Mouse (Mus musculus) midbrain, embryonic 15.5 days (tissue): ENCODE measurements around the gene Ifitm1. TPM values are rescaled to one million over a fixed set of nuclear protein-coding genes. Genes with fewer than 3 reads are reported as not detected.
"Not testable (repeated sequence)": the region's sequence is repeated elsewhere in the genome, so short reads cannot be mapped to it uniquely, and the experiment has no call there.

Source experiments
- ATAC-seq: fragments of 200-750 bp; cut with Nextera tagmentation; replicated peaks from 2 replicates; pipeline ENCODE4 v1.8.0; 2017; ENCODE audit warnings: moderate TSS enrichment
- H3K27ac ChIP-seq: fragments of 300-500 bp; sonication (generic); 2 replicates; pipeline ENCODE4 v1.5.1; 2015; ENCODE audit warnings: mild to moderate bottlenecking, inconsistent platforms
- H3K27me3 ChIP-seq: fragments of 300-500 bp; sonication (generic); replicated peaks from 2 replicates; pipeline ENCODE4 v1.6.1; 2015; ENCODE audit warnings: inconsistent platforms
- H3K36me3 ChIP-seq: fragments of 300-500 bp; sonication (generic); replicated peaks from 2 replicates; pipeline ENCODE4 v1.6.1; 2015; ENCODE audit warnings: inconsistent platforms
- H3K4me1 ChIP-seq: fragments of 300-500 bp; sonication (generic); 2 replicates; pipeline ENCODE4 v1.6.1; 2015; ENCODE audit warnings: inconsistent platforms
- H3K4me2 ChIP-seq: fragments of 300-500 bp; sonication (generic); 2 replicates; pipeline ENCODE4 v1.6.1; 2015; ENCODE audit warnings: inconsistent platforms, mild to moderate bottlenecking, moderate library complexity
- H3K4me3 ChIP-seq: fragments of 300-500 bp; sonication (generic); 2 replicates; pipeline ENCODE4 v1.5.1; 2015; ENCODE audit warnings: mild to moderate bottlenecking, inconsistent platforms
- H3K9ac ChIP-seq: fragments of 300-500 bp; sonication (generic); 2 replicates; pipeline ENCODE4 v1.6.1; 2015; ENCODE audit warnings: mild to moderate bottlenecking, inconsistent platforms
- H3K9me3 ChIP-seq: fragments of 300-500 bp; sonication (generic); 2 replicates; pipeline ENCODE4 v1.6.1; 2016; ENCODE audit warnings: inconsistent platforms
- WGBS: fragments of 180-500 bp; shearing (Covaris S2); methylation state at CpG from one replicate; pipeline ENCODE4 v1.1.7; 2015; ENCODE audit warnings: mixed read lengths; 5-methylcytosine and 5-hydroxymethylcytosine counted together
- polyA plus RNA-seq: library from polyadenylated mRNA; unstranded; fragments of >200 nt; fragmentation: Nextera tagmentation; extraction: Ambion mirVana; gene quantifications from 2 replicates; pipeline ENCODE4 v1.2.1, GENCODE M21; 2015

Ifitm1 gene
- polyA plus RNA-seq, 1 experiment from 2014 or later: 14.9 TPM

- H3K27me3 ChIP-seq, H3K9ac ChIP-seq, H3K9me3 ChIP-seq, H3K27ac ChIP-seq, H3K4me3 ChIP-seq, H3K36me3 ChIP-seq, H3K4me2 ChIP-seq, ATAC-seq, H3K4me1 ChIP-seq: not testable (repeated sequence)
- 19% methylated on average over 3 of the region's 3 CpGs for whole genome bisulfite sequencing
Observed at GRCm38 (mm10) chr7:140968710-140969109, 1.7 kb downstream of the Ifitm1 start.

- no peak for ATAC-seq
- WGBS: 52% methylated on average over 7 of the region's 7 CpGs
- Histone ChIP-seq H3K9ac (no peak overlapping the region), H3K9me3 (no peaks in the 10 kb centered on the region), H3K27ac (no peak overlapping the region), H3K4me2 (no peak overlapping the region), H3K4me3 (no peak overlapping the region), H3K4me1 (peaks cover 4% of the 10 kb centered on the region; the same call in 1 of the 2 replicates), H3K36me3 (no peaks in the 10 kb centered on the region), H3K27me3 (0 out of 2 replicates have a peak, but pooled peaks cover 3% of the 10 kb centered on the region)
Observed at GRCm38 (mm10) chr7:140970931-140971330, 3.9 kb downstream of the Ifitm1 start.

DNA sequence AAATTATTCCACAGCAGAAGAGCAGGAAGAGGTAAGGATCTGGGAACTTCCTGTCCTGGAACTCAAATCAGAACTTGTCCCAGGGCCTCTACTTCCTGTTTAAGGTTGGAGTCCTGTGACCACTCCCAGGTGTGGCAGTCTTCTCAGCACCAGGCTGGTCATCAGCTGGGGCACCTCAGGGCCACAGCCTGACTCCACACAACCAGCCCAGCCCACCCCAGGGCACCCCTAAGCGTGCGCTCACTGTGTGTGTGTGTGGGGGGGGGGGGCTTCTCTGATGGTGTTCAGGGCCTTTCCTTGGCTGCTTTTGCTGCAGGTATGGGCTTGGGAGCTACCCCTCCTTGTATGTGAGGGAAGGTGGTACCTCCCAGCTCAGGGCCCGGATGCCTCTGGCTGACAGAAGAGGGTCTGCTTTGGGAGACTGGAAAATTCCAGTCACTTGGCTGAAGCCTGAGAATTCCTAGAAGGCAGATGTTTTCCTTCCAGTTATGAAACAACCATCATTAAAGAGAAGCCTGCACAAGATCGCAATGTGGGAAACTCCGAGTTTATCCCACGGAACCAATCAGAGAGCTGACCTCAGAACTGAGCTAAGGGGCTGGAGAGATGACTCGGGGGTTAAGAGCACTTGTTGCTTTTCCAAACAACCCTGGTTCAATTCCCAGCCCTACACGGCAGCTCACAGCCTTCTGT, 4.6 kb downstream of the Ifitm1 start:
- Histone ChIP-seq H3K9me3 (no peaks in the 10 kb centered on the region), H3K27ac (no peak overlapping the region), H3K4me3 (no peak overlapping the region), H3K27me3 (0 out of 2 replicates have a peak, but pooled peaks cover 3% of the 10 kb centered on the region), H3K4me2 (no peak overlapping the region), H3K4me1 (peaks cover 4% of the 10 kb centered on the region; the same call in 1 of the 2 replicates), H3K36me3 (no peaks in the 10 kb centered on the region), H3K9ac (no peak overlapping the region)
- 87% methylated on average over 8 of the region's 8 CpGs for WGBS
- no peak for ATAC-seq

DNA sequence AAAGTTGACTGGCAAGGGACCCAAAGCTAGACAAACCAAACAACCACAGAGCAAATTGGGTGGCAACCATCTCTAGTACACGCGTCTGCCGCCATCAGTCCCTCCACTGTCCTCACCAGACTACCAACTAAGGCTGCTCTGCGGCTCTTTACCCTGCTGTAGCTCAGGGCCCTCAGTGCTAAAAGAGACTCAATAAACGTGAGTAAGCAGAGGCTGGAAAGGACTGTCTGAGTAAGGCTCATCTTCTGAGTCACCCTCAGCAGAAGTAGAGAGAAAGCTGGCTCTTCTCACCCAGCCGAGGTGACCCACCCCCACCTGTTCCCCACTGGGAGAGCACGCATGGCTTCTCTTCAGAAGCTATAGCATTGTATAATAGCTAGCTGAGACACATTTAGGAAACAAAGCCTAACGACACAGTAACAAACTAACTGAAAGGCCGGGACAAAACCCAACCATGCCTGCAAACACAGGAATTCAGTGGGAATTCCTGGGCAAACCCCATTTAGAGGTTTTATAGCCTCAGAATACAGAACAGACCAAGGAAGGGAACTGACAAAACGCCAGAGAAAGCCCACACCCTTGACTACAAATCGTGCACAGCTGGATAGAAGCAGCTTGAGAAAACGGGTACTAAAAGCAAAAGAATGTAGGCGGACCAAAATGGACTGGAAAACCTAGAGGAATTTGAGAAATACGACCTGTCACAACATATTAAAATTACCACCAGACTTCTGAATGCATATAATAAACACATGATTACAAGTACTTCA, 6.6 kb downstream of the Ifitm1 start:
- no peaks in the 10 kb centered on the region for H3K9me3 ChIP-seq
- no peak for ATAC-seq
- H3K4me1 ChIP-seq: peaks cover 4% of the 10 kb centered on the region; the same call in 1 of the 2 replicates
- no peak overlapping the region for H3K4me3 ChIP-seq
- no peaks in the 10 kb centered on the region for H3K36me3 ChIP-seq
- H3K9ac ChIP-seq: no peak overlapping the region
- 0 out of 2 replicates have a peak, but pooled peaks cover 3% of the 10 kb centered on the region for H3K27me3 ChIP-seq
- WGBS: 29% methylated on average over 14 of the region's 14 CpGs
- H3K27ac ChIP-seq: no peak overlapping the region
- no peak overlapping the region for H3K4me2 ChIP-seq

- peaks cover 4% of the 10 kb centered on the region; the same call in 1 of the 2 replicates for H3K4me1 ChIP-seq
- no peak overlapping the region for H3K4me3 ChIP-seq
- H3K27me3 ChIP-seq: 0 out of 2 replicates have a peak, but pooled peaks cover 3% of the 10 kb centered on the region
- no peak overlapping the region for H3K4me2 ChIP-seq
- 11% methylated on average over 9 of the region's 9 CpGs for WGBS
- H3K27ac ChIP-seq: no peak overlapping the region
- no peaks in the 10 kb centered on the region for H3K9me3 ChIP-seq
- no peak for ATAC-seq
- H3K9ac ChIP-seq: no peak overlapping the region
- H3K36me3 ChIP-seq: no peaks in the 10 kb centered on the region
Observed at GRCm38 (mm10) chr7:140974940-140975339, 7.9 kb downstream of the Ifitm1 start.

- H3K36me3 ChIP-seq: no peaks in the 10 kb centered on the region
- H3K9ac ChIP-seq: no peak overlapping the region
- no peak for ATAC-seq
- WGBS: 27% methylated on average over 3 of the region's 3 CpGs
- H3K4me2 ChIP-seq: no peak overlapping the region
- peaks cover 4% of the 10 kb centered on the region; the same call in 1 of the 2 replicates for H3K4me1 ChIP-seq
- H3K27me3 ChIP-seq: 0 out of 2 replicates have a peak, but pooled peaks cover 3% of the 10 kb centered on the region
- H3K27ac ChIP-seq: no peak overlapping the region
- no peak overlapping the region for H3K4me3 ChIP-seq
- H3K9me3 ChIP-seq: no peaks in the 10 kb centered on the region
Observed at GRCm38 (mm10) chr7:140975465-140975864, 8.4 kb downstream of the Ifitm1 start.

DNA sequence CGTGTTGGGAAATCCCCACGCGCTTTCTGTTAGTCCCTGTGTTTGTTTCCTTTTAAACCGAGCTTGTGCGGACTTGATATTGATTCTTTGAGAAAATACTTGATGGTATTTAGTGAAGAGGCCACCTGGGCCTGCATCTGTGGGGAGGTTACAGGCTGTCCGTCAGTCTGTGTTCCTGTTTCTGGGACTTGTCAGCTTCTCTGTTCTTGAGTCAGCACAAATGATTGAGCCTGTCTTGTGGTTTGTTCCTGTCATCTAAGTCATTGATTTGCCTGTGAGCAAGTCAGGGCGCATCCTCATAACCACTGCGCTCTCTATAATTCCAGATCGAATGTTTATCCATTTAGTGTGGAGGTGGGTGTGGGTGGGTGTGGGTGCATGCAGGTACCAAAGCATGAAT, 9.7 kb downstream of the Ifitm1 start:
- 91% methylated on average over 9 of the region's 9 CpGs for WGBS

DNA sequence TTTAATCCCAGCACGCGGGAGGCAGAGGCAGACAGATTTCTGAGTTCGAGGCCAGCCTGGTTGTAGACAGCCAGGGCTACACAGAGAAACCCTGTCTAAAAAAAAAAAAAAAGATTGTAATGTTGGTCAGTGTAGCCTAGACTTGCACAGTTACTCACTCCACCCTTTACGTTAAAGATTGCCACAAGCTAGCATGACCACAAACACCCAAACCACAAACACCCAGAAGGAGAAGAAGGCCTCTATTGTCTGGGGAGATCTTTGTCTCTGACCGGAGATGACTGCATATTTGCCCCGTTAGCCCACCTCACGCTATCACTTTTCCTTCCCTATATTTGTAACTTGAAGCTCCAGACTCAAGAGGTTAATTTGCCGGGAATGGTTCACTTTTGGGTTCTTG, 14.7 kb downstream of the Ifitm1 start:
- Histone ChIP-seq H3K9me3 (no peaks in the 10 kb centered on the region), H3K4me3 (no peak overlapping the region), H3K27me3 (no peaks in the 10 kb centered on the region), H3K27ac (no peak overlapping the region), H3K9ac (no peak overlapping the region), H3K4me2 (no peak overlapping the region), H3K36me3 (no peaks in the 10 kb centered on the region), H3K4me1 (no peaks in the 10 kb centered on the region)
- no peak for ATAC-seq
- WGBS: 94% methylated on average over 8 of the region's 8 CpGs

More for the DNA sequence above, 9.7 kb downstream of the Ifitm1 start:
- ATAC-seq, H3K27me3 ChIP-seq, H3K27ac ChIP-seq, H3K36me3 ChIP-seq, H3K9me3 ChIP-seq, H3K4me3 ChIP-seq, H3K4me2 ChIP-seq, H3K9ac ChIP-seq, H3K4me1 ChIP-seq: not testable (repeated sequence)

- Histone ChIP-seq H3K4me1 (no peaks in the 10 kb centered on the region), H3K36me3 (no peaks in the 10 kb centered on the region), H3K27ac (no peak overlapping the region), H3K4me2 (no peak overlapping the region), H3K9ac (no peak overlapping the region), H3K4me3 (no peak overlapping the region), H3K27me3 (no peaks in the 10 kb centered on the region), H3K9me3 (no peaks in the 10 kb centered on the region)
- ATAC-seq: no peak
- whole genome bisulfite sequencing: 93% methylated on average over 7 of the region's 7 CpGs
Observed at GRCm38 (mm10) chr7:140982971-140983370, 15.9 kb downstream of the Ifitm1 start.

DNA sequence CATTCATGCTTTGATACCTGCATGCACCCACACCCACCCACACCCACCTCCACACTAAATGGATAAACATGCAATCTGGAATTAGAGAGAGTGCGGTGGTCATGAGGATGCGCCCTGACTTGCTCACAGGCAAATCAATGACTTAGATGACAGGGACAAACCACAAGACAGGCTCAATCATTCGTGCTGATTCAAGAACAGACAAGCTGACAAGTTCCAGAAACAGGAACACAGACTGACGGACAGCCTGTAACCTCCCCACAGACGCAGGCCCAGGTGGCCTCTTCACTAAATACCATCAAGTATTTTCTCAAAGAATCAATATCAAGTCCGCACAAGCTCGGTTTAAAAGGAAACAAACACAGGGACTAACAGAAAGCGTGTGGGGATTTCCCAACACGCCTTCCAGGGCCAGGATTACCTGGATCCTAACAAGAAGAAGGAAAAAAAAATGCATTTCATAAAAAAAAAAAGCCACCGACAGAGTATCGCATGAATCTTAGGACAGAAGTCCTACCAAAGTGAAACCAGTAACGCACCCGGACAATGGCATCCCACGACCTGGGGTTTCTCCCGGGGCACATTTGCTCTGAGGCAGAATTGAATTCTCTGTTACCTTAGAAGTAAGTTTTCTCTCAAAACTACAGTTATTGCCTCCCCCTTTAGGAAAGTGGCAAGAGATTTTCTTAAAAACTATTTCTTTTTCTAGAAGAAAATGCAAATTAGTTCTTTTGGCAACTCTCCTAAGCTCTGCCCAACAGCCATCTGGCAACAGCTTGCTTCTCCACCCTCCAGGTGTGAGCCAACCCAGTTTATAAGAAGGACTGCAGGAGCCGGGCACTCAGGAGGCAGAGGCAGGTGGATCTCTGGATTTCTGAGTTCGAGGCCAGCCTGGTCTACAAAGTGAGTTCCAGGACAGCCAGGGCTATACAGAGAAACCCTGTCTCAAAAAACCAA, 20.4 kb downstream of the Ifitm1 start:
- no peaks in the 10 kb centered on the region for H3K4me1 ChIP-seq
- WGBS: 94% methylated on average over 17 of the region's 17 CpGs
- no peaks in the 10 kb centered on the region for H3K9me3 ChIP-seq
- no peak overlapping the region for H3K4me2 ChIP-seq
- H3K36me3 ChIP-seq: no peaks in the 10 kb centered on the region
- no peak overlapping the region for H3K27ac ChIP-seq
- no peak overlapping the region for H3K9ac ChIP-seq
- H3K4me3 ChIP-seq: no peak overlapping the region
- H3K27me3 ChIP-seq: no peaks in the 10 kb centered on the region
- no peak for ATAC-seq

- H3K36me3 ChIP-seq: no peaks in the 10 kb centered on the region
- no peak overlapping the region for H3K4me2 ChIP-seq
- 82% methylated on average over 4 of the region's 4 CpGs for WGBS
- H3K9ac ChIP-seq: no peak overlapping the region
- H3K4me1 ChIP-seq: no peaks in the 10 kb centered on the region
- no peaks in the 10 kb centered on the region for H3K27me3 ChIP-seq
- no peaks in the 10 kb centered on the region for H3K9me3 ChIP-seq
- H3K27ac ChIP-seq: no peak overlapping the region
- H3K4me3 ChIP-seq: no peak overlapping the region
- no peak for ATAC-seq
Observed at GRCm38 (mm10) chr7:140989022-140989421, 22.0 kb downstream of the Ifitm1 start.

DNA sequence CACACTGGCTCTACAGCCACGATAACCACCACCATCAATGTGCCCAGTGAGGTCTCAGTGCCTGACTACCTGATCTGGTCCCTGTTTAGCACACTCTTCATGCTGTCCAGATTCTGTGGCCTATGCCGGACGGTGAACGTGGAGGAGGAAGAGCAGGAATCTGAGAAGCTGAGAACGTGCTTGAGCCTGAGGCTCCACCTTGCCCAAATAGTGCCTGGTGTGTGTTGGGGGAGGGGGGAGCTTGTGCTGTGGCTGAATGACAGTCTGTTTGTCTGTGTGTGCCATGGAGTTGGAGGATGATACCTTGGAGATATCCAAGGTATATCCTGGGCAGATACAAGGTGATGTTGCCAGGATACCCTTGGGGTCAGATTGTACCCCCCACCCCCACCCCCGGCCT, 23.2 kb downstream of the Ifitm1 start:
- Histone ChIP-seq H3K36me3 (no peaks in the 10 kb centered on the region), H3K4me3 (no peak overlapping the region), H3K9ac (no peak overlapping the region), H3K27me3 (no peaks in the 10 kb centered on the region), H3K9me3 (no peaks in the 10 kb centered on the region), H3K4me1 (no peaks in the 10 kb centered on the region), H3K27ac (no peak overlapping the region), H3K4me2 (no peak overlapping the region)
- WGBS: 80% methylated on average over 6 of the region's 6 CpGs
- no peak for ATAC-seq
